8 mouse cellular contexts compared by ENCODE assay signal in genomic region chr5:105731627-105732432, GRCm38 (mm10). TPM values are rescaled to one million over a fixed set of nuclear protein-coding genes. Genes with fewer than 3 reads are reported as not detected.
DNase-seq lines count a peak whose midpoint lies in the region; ATAC-seq and TF ChIP-seq lines count a peak whose summit lies in the region.

No protein-coding gene starts in this region.

- 4% methylated on average over 52 of the region's 52 CpGs for WGBS in cerebellum, adult 2 months
- WGBS in hindbrain, embryonic 13.5 days: 8% methylated on average over 52 of the region's 52 CpGs
- 1% methylated on average over 36 of the region's 52 CpGs for WGBS in limb, embryonic 14.5 days
- WGBS in midbrain, embryonic 14.5 days: 7% methylated on average over 51 of the region's 52 CpGs

- no peak for TF ChIP-seq CTCF in cerebellum, adult 2 months (IDR thresholded peaks at IDR 0.05; ENCODE audit: borderline replicate concordance, insufficient read depth, low read depth, low read length)

- H3K27ac ChIP-seq in cerebellum, adult 2 months (ENCODE audit: insufficient read depth, low read length): no peak overlapping the region
- peak overlapping the region; percentile 61 for H3K27ac ChIP-seq in hindbrain, embryonic 13.5 days
- H3K27ac ChIP-seq in limb, embryonic 14.5 days (replicated peaks; ENCODE audit: low read depth, low read length): peak overlapping the region; percentile 52
- peak overlapping the region; percentile 22; the same call in 1 of the 2 replicates for H3K27ac ChIP-seq in midbrain, embryonic 14.5 days (replicated peaks; ENCODE audit: low read depth, low read length)

- H3K4me3 ChIP-seq in cerebellum, adult 2 months (replicated peaks; ENCODE audit: insufficient read depth, low read depth, low read length): peak overlapping the region; percentile 34
- H3K4me3 ChIP-seq in hindbrain, embryonic 13.5 days: peak overlapping the region; percentile 44
- H3K4me3 ChIP-seq in limb, embryonic 14.5 days (replicated peaks; ENCODE audit: low read length): peak overlapping the region; percentile 51
- H3K4me3 ChIP-seq in midbrain, embryonic 14.5 days (replicated peaks; ENCODE audit: low read depth, low read length): peak overlapping the region; percentile 38

- H3K36me3 ChIP-seq in hindbrain, embryonic 13.5 days: peaks cover 5% of the 10 kb centered on the region
- no peaks in the 10 kb centered on the region for H3K36me3 ChIP-seq in limb, embryonic 14.5 days (ENCODE audit: control insufficient read depth, insufficient read depth, low read length)
- H3K36me3 ChIP-seq in midbrain, embryonic 14.5 days (ENCODE audit: control insufficient read depth, insufficient read depth, low read length): no peaks in the 10 kb centered on the region

- TF ChIP-seq POLR2A in cerebellum, adult 2 months (IDR thresholded peaks at IDR 0.05; ENCODE audit: borderline replicate concordance, insufficient read depth, low read length): no peak
- TF ChIP-seq POLR2A in limb, embryonic 14.5 days (IDR thresholded peaks at IDR 0.05; ENCODE audit: borderline replicate concordance, extremely low read depth, insufficient read depth, insufficient read length): 0 out of 2 replicates have a peak, but pooled peaks have one; percentile 27

- no peaks in the 10 kb centered on the region for H3K9me3 ChIP-seq in hindbrain, embryonic 13.5 days
- H3K9me3 ChIP-seq in limb, embryonic 14.5 days (ENCODE audit: control insufficient read depth, low read length): no peaks in the 10 kb centered on the region
- no peaks in the 10 kb centered on the region for H3K9me3 ChIP-seq in midbrain, embryonic 14.5 days (ENCODE audit: control insufficient read depth, low read length)

- peak overlapping the region; percentile 74 for H3K9ac ChIP-seq in hindbrain, embryonic 13.5 days
- H3K9ac ChIP-seq in limb, embryonic 14.5 days (ENCODE audit: low read depth, low read length, severe bottlenecking): peak overlapping the region; percentile 66
- H3K9ac ChIP-seq in midbrain, embryonic 14.5 days (replicated peaks; ENCODE audit: low read length): peak overlapping the region; percentile 58

- peak; percentile 85 for ATAC-seq in frontal cortex, adult (ENCODE audit: low TSS enrichment)
- peak; percentile 70 for ATAC-seq in hindbrain, embryonic 13.5 days (ENCODE audit: low FRiP score)
- ATAC-seq in limb, embryonic 14.5 days (ENCODE audit: low FRiP score, low read depth): peak; percentile 70
- ATAC-seq in midbrain, embryonic 14.5 days (ENCODE audit: low FRiP score, low TSS enrichment): peak; percentile 67

- H3K4me2 ChIP-seq in hindbrain, embryonic 13.5 days: peak overlapping the region; percentile 89
- H3K4me2 ChIP-seq in limb, embryonic 14.5 days (replicated peaks; ENCODE audit: low read depth, low read length, severe bottlenecking): peak overlapping the region; percentile 91
- H3K4me2 ChIP-seq in midbrain, embryonic 14.5 days (ENCODE audit: low read length): peak overlapping the region; percentile 83

- no peaks in the 10 kb centered on the region for H3K27me3 ChIP-seq in cerebellum, adult 2 months (ENCODE audit: control insufficient read depth, insufficient read depth, low read length)
- H3K27me3 ChIP-seq in hindbrain, embryonic 13.5 days: no peaks in the 10 kb centered on the region
- no peaks in the 10 kb centered on the region for H3K27me3 ChIP-seq in limb, embryonic 14.5 days (ENCODE audit: control insufficient read depth, insufficient read depth, low read length)
- H3K27me3 ChIP-seq in midbrain, embryonic 14.5 days (ENCODE audit: control insufficient read depth, insufficient read depth, low read length): no peaks in the 10 kb centered on the region

- H3K4me1 ChIP-seq in cerebellum, adult 2 months (ENCODE audit: control insufficient read depth, insufficient read depth, low read length): peaks cover 6% of the 10 kb centered on the region; the same call in 1 of the 2 replicates
- peaks cover 31% of the 10 kb centered on the region for H3K4me1 ChIP-seq in hindbrain, embryonic 13.5 days (replicated peaks)
- peaks cover 16% of the 10 kb centered on the region for H3K4me1 ChIP-seq in limb, embryonic 14.5 days (ENCODE audit: control insufficient read depth, insufficient read depth, low read length)
- peaks cover 15% of the 10 kb centered on the region for H3K4me1 ChIP-seq in midbrain, embryonic 14.5 days (ENCODE audit: control insufficient read depth, insufficient read depth, low read length)

- DNase-seq in frontal cortex, postnatal 25 days (ENCODE audit: low spot score in 2 of 2): no peak
- DNase-seq in cerebellum, adult 2 months: peak; percentile 49 to 50
- peak; percentile 48 for DNase-seq in forelimb bud, embryonic 11.5 days (ENCODE audit: low read depth, low spot score)
- DNase-seq in limb, embryonic 14.5 days (ENCODE audit: low spot score): peak; percentile 40
- DNase-seq in midbrain, embryonic 14.5 days: peak; percentile 71
- DNase-seq in spleen, postnatal 14 days (ENCODE audit: low spot score in 2 of 2): peak; percentile 23 to 39

RNA-seq across cellular contexts. Expression of gene Lrrc8d, which starts 32.1 kb away (rescaled TPM):
- 14.8 and 16.3 TPM in 2 replicates for polyA plus RNA-seq in cerebellum, adult 2 months (2012; rRNA removed)
- 32.1 and 32.8 TPM in 2 replicates for polyA plus RNA-seq in hindbrain, embryonic 13.5 days (2015; fragmentation: Nextera tagmentation; extraction: Ambion mirVana)
- polyA plus RNA-seq in limb, embryonic 14.5 days (2012; rRNA removed): 8.1 and 8.2 TPM in 2 replicates
- 13.4 and 15.3 TPM in 2 replicates for polyA plus RNA-seq in limb, embryonic 14.5 days (2014; fragmentation: Nextera tagmentation; extraction: Ambion mirVana)
- 33.0 and 45.2 TPM in 2 replicates for polyA plus RNA-seq in midbrain, embryonic 14.5 days (2014; fragmentation: Nextera tagmentation; extraction: Ambion mirVana)

Comparison
In these comparisons a context has a peak if more than half of its experiments do, and no peak if none do; other contexts are left out.
1. DNase-seq: peak in cerebellum, adult 2 months (2 of 2), forelimb bud, embryonic 11.5 days (single experiment), limb, embryonic 14.5 days (single experiment), midbrain, embryonic 14.5 days (single experiment) and spleen, postnatal 14 days (2 of 2); none in frontal cortex, postnatal 25 days (0 of 2).
2. Peak in every context shown above with its lines, with median percentiles within 50 percentile points of each other: ATAC-seq, H3K4me3 ChIP-seq, H3K4me2 ChIP-seq and H3K9ac ChIP-seq.